Mouse (Mus musculus) myocyte (in vitro differentiated cells): ENCODE data around the gene Srpk1.

Experiments used
- MYOG ChIP-seq, 3 experiments: IDR thresholded peaks; one replicate each; pipeline ENCODE4 v1.6.1; 2011; ENCODE audit warnings: control low read depth in 2 of 3, low read depth in 2 of 3, mild to moderate bottlenecking in 2 of 3; ENCODE audit not compliant: insufficient read length in 2 of 3, control insufficient read depth in 1 of 3, insufficient read depth in 1 of 3
- POLR2A ChIP-seq: IDR thresholded peaks from one replicate; pipeline ENCODE4 v1.6.1; 2011; ENCODE audit warnings: low read depth, mild to moderate bottlenecking, control low read depth, moderate library complexity; ENCODE audit not compliant: insufficient read length
- REST ChIP-seq: IDR thresholded peaks from one replicate; pipeline ENCODE4 v1.6.1; 2011; ENCODE audit warnings: mild to moderate bottlenecking, control low read depth, moderate library complexity; ENCODE audit not compliant: insufficient read depth, insufficient read length
- TCF12 ChIP-seq: IDR thresholded peaks from one replicate; pipeline ENCODE4 v1.6.1; 2011; ENCODE audit warnings: mild to moderate bottlenecking, control low read depth; ENCODE audit not compliant: poor library complexity, insufficient read depth, severe bottlenecking
- TCF3 ChIP-seq: IDR thresholded peaks from one replicate; pipeline ENCODE4 v1.6.1; 2011; ENCODE audit warnings: low read depth, control low read depth; ENCODE audit not compliant: insufficient read length

GRCm38 (mm10) chr17:28609543-28609942 is 13.0 kb downstream of the Srpk1 start:
- TF ChIP-seq TCF3 (no peak), POLR2A (no peak), REST (no peak), MYOG (IDR thresholded peaks at IDR 0.05; ENCODE audit: control insufficient read depth in 1 of 3, insufficient read depth in 1 of 3, insufficient read length in 2 of 3, low read depth in 2 of 3) (no peak), TCF12 (no peak)
